Mouse (Mus musculus) heart, adult 9 months (tissue): ENCODE results near the gene Slc16a7.
A peak's percentile ranks its signal among the peaks of the same experiment; 100 is the strongest.

Experiments
- DNase-seq, 2 experiments: peaks; one replicate each; pipeline ENCODE4 v3.0.0; 2022; ENCODE audit warnings: low spot score in 2 of 2

Gene Slc16a7

GRCm38 (mm10) chr10:125388876-125389786, at the start of gene Slc16a7:
Gene Slc16a7 (minus strand): TSS chr10:125389465.
- peak; percentile 51 to 58 for DNase-seq

GRCm38 (mm10) chr10:125418795-125419194, 29.5 kb upstream of the Slc16a7 start:
- DNase-seq = no peak

DNA sequence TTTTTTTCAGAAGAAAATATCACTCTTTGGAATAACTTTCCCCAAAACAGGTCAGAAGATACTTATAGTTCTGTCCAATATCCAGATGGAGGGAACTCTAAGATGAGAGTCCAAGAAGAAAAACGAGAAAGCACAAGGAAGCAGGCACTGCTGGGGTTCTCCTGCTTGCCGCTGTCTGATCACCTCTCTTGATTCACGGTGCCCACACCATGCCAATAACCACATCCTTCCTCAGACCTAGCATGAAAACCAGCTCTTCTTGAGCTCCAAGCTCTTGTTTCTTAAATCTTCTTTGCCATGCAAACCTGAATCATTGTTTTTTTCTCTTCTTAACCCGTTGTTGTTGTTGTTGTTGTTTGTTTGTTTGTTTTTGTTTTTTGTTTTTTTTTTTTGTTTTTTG, 10.5 kb upstream of the Slc16a7 start:
- DNase-seq = no peak

DNA sequence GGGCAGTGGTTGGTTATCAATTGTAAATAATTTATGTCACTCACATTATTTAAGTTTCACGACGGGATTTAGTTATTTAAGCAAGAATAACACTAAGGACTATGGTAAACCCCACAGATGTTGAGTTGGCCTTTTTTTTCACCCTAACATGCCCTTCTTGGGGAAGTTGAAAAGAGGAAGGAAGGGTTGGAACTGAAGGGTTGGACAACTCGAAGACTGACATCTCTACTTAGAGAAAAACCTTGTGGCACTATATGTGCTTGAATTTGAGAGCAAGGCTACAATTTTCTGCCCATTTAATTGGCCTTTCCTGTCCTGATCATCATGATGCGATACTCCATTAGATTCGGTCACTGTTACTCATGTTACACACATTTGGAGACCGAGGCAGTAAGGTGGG, 746 bp upstream of the Slc16a7 start:
- DNase-seq = no peak

DNA sequence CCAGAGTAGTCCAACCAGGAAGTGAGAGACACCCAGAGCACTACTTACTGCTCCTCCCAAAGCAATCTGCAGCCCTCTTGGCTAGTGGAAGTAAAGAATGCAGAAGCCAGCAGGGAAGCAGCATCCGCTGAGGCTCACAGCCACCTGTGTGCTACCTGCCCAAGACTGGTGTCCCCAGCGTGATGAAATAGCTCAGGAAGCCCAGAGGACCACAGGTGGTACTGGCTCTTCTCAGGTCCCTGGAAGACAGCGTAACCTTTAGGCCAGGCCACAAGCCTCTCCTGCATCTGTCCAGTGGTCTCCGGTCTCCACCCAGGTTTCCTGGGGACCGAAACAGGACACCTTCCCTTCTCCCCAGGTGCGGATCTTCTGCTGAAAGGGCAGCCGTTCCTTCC, 787 bp downstream of the Slc16a7 start:
- peak; percentile 4 to 29 for DNase-seq

DNA sequence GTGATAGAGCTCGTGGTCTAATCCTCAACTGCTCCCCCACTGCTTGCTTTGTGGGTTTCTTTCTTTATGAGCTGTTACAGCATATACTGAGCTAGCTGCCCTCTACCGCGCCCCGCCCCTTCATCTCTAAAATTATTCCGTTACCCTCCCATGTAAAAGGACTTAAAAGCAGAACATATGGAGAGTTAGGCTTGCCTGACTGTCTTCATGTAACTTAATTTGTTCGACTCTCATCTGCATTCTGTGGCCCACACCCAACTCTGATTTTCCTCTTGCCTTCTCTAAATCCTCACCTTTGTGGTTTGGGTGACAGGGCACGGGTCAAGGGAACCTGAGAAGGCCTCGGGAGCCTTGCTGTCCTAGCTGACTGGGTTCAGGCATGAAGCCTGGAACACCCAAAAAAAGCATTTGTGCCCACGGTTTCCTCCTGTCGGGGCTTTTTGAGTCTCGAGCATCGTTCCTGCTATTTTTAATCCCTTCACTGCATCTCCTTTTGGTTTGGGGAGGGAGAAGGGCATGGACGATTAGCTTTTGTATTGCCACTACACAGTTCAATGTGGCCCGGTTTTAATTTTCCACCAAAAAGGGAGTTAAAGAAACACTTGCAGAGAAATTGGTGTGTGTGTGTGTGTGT, 1.4 kb downstream of the Slc16a7 start:
- peak in 1 of 2 experiments; percentile 27 for DNase-seq

GRCm38 (mm10) chr10:125375526-125375925, 13.7 kb downstream of the Slc16a7 start:
- DNase-seq = no peak

GRCm38 (mm10) chr10:125372666-125373065, 16.6 kb downstream of the Slc16a7 start:
- DNase-seq = no peak

DNA sequence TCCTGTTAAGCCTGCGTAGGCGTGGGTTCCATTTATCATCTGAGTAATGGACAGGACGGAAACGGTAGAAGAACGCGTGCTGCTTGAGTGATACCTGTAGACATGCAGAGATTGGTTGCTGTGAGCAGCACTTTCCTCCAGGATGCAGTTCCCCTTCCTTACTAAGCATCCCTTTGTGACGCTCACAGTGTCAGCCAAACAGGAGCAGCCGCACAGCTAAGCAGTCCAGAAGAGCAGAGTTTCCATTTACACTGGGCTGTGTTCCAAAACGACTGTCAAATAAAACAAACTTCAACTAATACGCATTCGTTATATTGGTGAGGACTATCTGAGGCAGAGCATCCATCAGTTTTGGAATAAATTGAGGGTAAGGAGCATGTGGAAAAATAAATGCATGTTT, 17.8 kb downstream of the Slc16a7 start:
- DNase-seq = no peak

DNA sequence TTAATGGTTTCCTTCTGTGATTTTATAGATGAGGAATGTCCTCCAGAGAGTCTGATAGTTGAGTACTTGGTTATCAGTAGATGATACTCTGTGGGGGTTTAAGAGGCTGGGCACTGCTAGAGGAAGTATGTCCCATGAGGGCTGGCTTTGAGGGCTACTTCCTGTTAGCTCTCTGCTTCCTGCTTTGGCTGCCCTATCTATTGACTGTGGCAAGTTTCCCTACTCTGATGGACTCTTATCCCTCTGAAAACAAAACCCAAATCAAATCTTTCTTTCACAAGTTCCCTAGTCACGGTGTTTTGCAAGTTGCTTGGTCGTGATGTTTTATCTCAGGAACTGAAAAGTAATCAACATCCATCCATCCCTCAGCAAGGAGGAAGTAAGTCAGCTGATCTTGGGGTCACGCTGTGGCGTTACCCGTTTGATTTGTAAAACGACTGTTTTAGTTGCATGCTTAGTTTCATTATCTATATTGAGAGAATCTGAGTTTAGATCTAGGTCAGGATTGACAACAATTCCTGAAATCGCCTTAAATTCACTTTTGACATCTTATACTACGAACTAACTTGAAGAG, 19.1 kb downstream of the Slc16a7 start:
- DNase-seq = peak; percentile 47 to 57

DNA sequence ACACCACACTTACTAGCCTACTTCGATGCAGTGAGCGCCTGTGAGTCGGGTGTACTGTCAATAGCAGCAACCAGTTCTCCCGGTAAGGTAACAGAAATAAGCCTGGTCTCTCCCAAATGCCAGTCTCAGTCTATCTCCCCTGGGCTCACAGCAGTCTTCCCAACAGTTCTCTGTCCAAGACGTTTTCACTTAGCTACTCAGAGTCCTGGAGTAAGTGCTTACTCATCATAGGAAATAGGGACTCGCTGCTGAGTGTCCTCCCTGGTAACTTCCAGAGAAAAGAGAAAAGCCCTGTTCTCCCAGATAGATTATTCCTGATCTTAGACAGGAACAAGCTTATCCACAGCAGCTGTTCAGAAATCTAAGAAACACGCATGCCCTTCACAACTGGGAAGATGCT, 30.8 kb downstream of the Slc16a7 start:
- DNase-seq = no peak

DNA sequence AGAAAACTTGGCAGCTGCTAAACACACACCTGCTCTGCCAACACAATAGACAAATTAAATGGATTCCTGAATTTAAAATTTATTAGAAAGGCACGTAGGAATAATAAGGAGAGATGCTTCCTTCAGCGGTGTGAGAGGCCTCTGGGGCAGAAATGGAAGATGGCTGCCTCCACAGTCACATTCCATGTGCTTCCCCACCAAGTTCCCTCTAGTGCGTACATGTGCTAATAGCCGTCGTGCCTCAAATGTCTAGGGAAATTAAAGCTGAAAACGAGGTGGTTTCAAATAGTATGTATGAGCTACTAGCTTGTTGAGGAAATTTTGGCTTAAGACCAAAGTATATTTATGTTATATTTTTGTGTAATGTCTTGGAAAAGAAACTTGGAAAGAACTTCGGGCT, 36.5 kb downstream of the Slc16a7 start:
- no peak for DNase-seq

- no peak for DNase-seq
Observed at GRCm38 (mm10) chr10:125348171-125348570, 41.1 kb downstream of the Slc16a7 start.

GRCm38 (mm10) chr10:125347149-125347548, 42.1 kb downstream of the Slc16a7 start:
- no peak for DNase-seq

DNA sequence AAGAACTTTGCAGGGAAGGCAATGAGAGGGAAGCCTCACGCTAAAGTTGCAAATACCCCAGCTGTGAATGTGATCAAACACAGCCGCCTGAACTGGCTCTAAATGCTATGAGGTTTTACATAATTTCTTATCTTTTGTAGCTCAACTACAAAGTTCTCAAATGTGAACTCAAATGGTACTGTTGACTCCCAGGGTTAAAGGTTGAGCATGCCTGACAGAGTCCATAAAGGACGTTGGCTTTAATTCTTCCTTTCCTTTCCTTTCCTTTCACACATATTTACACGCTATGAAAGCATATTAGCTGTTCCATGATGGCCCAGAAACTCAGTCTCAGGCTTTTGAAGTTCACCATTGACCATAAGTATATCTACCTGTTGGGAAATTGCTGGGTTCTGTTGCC, 42.9 kb downstream of the Slc16a7 start:
- no peak for DNase-seq

DNA sequence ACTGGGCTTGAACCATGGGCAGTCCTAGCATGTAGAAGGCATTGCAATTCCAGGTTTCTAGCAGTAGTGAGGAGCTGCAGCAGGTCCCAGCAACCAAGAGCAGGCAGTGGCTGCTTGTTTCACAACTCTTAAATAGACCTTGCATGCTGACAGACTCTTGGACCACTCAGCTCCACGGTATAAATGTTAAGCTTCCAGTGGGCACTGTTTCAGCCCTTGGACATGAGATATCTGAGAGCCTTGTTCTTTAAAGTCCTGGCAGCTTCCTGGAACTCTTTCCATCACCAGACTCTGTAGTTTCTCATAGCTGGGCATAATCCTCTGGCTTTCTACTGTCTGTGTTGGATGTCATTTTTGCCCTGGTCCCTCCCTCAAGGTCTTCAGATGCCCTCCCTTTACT, 43.7 kb downstream of the Slc16a7 start:
- peak in 1 of 2 experiments; percentile 42 for DNase-seq

- peak in 1 of 2 experiments; percentile 24 for DNase-seq
Observed at GRCm38 (mm10) chr10:125342204-125342603, 47.1 kb downstream of the Slc16a7 start.

- no peak for DNase-seq
Observed at GRCm38 (mm10) chr10:125333799-125334198, 55.5 kb downstream of the Slc16a7 start.

DNA sequence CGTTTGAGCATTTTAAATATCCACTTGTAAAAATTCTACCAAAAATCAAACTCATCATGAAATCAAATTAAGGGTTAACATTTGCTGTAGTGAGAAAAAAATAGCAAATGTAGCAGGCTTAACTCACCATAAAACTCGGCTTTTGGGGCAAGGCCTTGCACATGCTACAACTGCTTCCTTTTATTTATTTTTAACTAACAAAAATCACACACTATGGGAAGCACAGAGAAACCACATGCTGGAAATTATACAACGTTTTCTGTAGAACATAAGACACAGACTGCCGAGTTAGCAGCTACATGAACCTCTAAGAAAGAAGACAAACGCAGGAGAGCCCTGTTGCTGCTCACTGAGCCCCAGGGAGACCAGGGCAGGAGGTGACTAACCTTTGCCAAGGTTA, 57.9 kb downstream of the Slc16a7 start:
- peak in 1 of 2 experiments; percentile 5 for DNase-seq

GRCm38 (mm10) chr10:125328331-125329063, 60.8 kb downstream of the Slc16a7 start:
- no peak for DNase-seq

- no peak for DNase-seq
Observed at GRCm38 (mm10) chr10:125324871-125325565, 64.2 kb downstream of the Slc16a7 start.
